Mouse (Mus musculus) CH12.LX (cell line): Measurements from ENCODE around the gene Hnrnpa2b1.

ENCODE experiments used
- BHLHE40 ChIP-seq: IDR thresholded peaks from 2 replicates; pipeline ENCODE4 v1.6.1; 2011; ENCODE audit warnings: mild to moderate bottlenecking, low read depth, low read length, improper control_type of control experiment
- CTCF ChIP-seq, 2 experiments: IDR thresholded peaks in 1 of 2; conservative IDR thresholded peaks in 1 of 2; 2 replicates each; pipeline ENCODE4 v1.5.1; 2011 to 2012; ENCODE audit warnings: low read depth in 2 of 2, low read length in 2 of 2, improper control_type of control experiment in 1 of 2, inconsistent platforms in 1 of 2, mild to moderate bottlenecking in 1 of 2, moderate library complexity in 1 of 2
- ELF1 ChIP-seq: IDR thresholded peaks from 2 replicates; pipeline ENCODE4 v1.6.1; 2014; ENCODE audit warnings: low read depth, mild to moderate bottlenecking, inconsistent platforms, low read length, improper control_type of control experiment
- EP300 ChIP-seq: IDR thresholded peaks from 2 replicates; pipeline ENCODE4 v1.6.1; 2011; ENCODE audit warnings: low read length, improper control_type of control experiment
- JUND ChIP-seq: conservative IDR thresholded peaks from 2 replicates; pipeline ENCODE4 v1.6.1; 2011; ENCODE audit warnings: low read depth, low read length, improper control_type of control experiment
- NELFE ChIP-seq: IDR thresholded peaks from 2 replicates; pipeline ENCODE4 v1.6.1; 2011; ENCODE audit warnings: low read depth, low read length, improper control_type of control experiment
- POLR2A ChIP-seq: IDR thresholded peaks from 2 replicates; pipeline ENCODE4 v1.6.1; 2011; ENCODE audit warnings: low read depth, mild to moderate bottlenecking, improper control_type of control experiment, low read length
- RAD21 ChIP-seq: IDR thresholded peaks from 2 replicates; pipeline ENCODE4 v1.6.1; 2011; ENCODE audit warnings: low read depth, mild to moderate bottlenecking, low read length, improper control_type of control experiment, moderate library complexity
- TCF12 ChIP-seq: IDR thresholded peaks from 2 replicates; pipeline ENCODE4 v1.6.1; 2014; ENCODE audit warnings: low read depth, mild to moderate bottlenecking, inconsistent platforms, low read length, improper control_type of control experiment
- USF2 ChIP-seq: conservative IDR thresholded peaks from 2 replicates; pipeline ENCODE4 v1.6.1; 2011; ENCODE audit warnings: low read depth, low read length, improper control_type of control experiment
- ZC3H11A ChIP-seq: IDR thresholded peaks from 2 replicates; pipeline ENCODE4 v1.6.1; 2012; ENCODE audit warnings: low read depth, mild to moderate bottlenecking, inconsistent platforms, low read length, improper control_type of control experiment
- ZKSCAN1 ChIP-seq: IDR thresholded peaks from 2 replicates; pipeline ENCODE4 v1.6.1; 2012; ENCODE audit warnings: low read depth, inconsistent platforms, low read length, improper control_type of control experiment, borderline replicate concordance
- ZNF384 ChIP-seq: IDR thresholded peaks from 2 replicates; pipeline ENCODE4 v1.6.1; 2012; ENCODE audit warnings: low read depth, low read length, improper control_type of control experiment, inconsistent platforms

DNA sequence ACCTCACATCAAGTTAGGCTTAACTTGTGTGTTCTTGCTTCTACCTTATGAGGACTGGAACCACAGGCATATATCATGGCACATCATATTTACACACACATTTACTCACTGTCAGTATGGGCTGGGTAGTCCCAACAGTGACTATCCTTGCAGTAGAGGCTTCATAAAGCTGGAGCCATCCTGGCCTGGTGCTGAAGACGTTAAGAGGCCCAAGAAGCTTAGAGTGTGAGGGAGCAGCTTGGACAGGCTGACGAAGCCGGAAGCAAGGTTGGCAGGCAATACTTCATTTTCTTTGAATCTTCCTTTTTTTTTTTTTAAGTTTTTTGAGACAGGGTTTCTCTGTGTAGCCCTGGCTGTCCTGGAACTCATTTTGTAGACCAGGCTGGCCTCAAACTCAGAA is 14.2 kb upstream of the Hnrnpa2b1 start:
- TF ChIP-seq NELFE (no peak), EP300 (no peak), POLR2A (no peak), ELF1 (no peak), ZKSCAN1 (no peak), TCF12 (no peak), CTCF (conservative IDR thresholded peaks at IDR 0.05 in 1 of 2, IDR thresholded peaks at IDR 0.05 in 1 of 2; ENCODE audit: low read depth in 2 of 2, low read length in 2 of 2) (no peak), JUND (no peak), USF2 (no peak), ZNF384 (no peak), ZC3H11A (no peak), BHLHE40 (no peak), RAD21 (no peak)
